Mouse (Mus musculus) myocyte (in vitro differentiated cells): ENCODE measurements at regions not wholly inside any gene's neighbourhood (a gene's known extent, or its start where the extent isn't known, plus 50 kb on each side); places are given as distances from the start of the nearest gene placed in this dataset.

Experiments used
- H3K27me3 ChIP-seq: one replicate; pipeline ENCODE4 v1.6.1; 2011; ENCODE audit not compliant: control insufficient read depth, insufficient read depth, insufficient read length
- H3K36me3 ChIP-seq: one replicate; pipeline ENCODE4 v1.6.1; 2011; ENCODE audit not compliant: control insufficient read depth, insufficient read depth
- H3K4me2 ChIP-seq: one replicate; pipeline ENCODE4 v1.6.1; 2011; ENCODE audit warnings: low read depth, control low read depth
- H3K4me3 ChIP-seq: one replicate; pipeline ENCODE4 v1.5.1; 2011; ENCODE audit warnings: mild to moderate bottlenecking, control low read depth, moderate library complexity
- H3K79me2 ChIP-seq: one replicate; pipeline ENCODE4 v1.6.1; 2011; ENCODE audit not compliant: control insufficient read depth, insufficient read depth
- H3ac ChIP-seq: one replicate; pipeline ENCODE4 v1.6.1; 2011; ENCODE audit not compliant: control insufficient read depth, insufficient read length
- CEBPB ChIP-seq: IDR thresholded peaks from 2 replicates; pipeline ENCODE4 v1.6.1; 2011; ENCODE audit warnings: mild to moderate bottlenecking, moderate library complexity; ENCODE audit not compliant: poor library complexity, insufficient read depth, severe bottlenecking
- E2F4 ChIP-seq: IDR thresholded peaks from one replicate; pipeline ENCODE4 v1.6.1; 2011; ENCODE audit warnings: mild to moderate bottlenecking, control low read depth, moderate library complexity; ENCODE audit not compliant: insufficient read depth
- MAX ChIP-seq: IDR thresholded peaks from one replicate; pipeline ENCODE4 v1.6.1; 2011; ENCODE audit warnings: low read depth, mild to moderate bottlenecking, control low read depth
- MYOD1 ChIP-seq, 3 experiments: IDR thresholded peaks; one replicate each; pipeline ENCODE4 v1.6.1; 2011; ENCODE audit warnings: control low read depth in 2 of 3, low read depth in 2 of 3, mild to moderate bottlenecking in 2 of 3, moderate library complexity in 1 of 3; ENCODE audit not compliant: insufficient read length in 2 of 3, control insufficient read depth in 1 of 3
- MYOG ChIP-seq, 3 experiments: IDR thresholded peaks; one replicate each; pipeline ENCODE4 v1.6.1; 2011; ENCODE audit warnings: control low read depth in 2 of 3, low read depth in 2 of 3, mild to moderate bottlenecking in 2 of 3; ENCODE audit not compliant: insufficient read length in 2 of 3, control insufficient read depth in 1 of 3, insufficient read depth in 1 of 3
- POLR2A ChIP-seq: IDR thresholded peaks from one replicate; pipeline ENCODE4 v1.6.1; 2011; ENCODE audit warnings: low read depth, mild to moderate bottlenecking, control low read depth, moderate library complexity; ENCODE audit not compliant: insufficient read length
- POLR2AphosphoS2 ChIP-seq: IDR thresholded peaks from one replicate; pipeline ENCODE4 v1.6.1; 2011; ENCODE audit warnings: low read depth, control low read depth; ENCODE audit not compliant: insufficient read length
- REST ChIP-seq: IDR thresholded peaks from one replicate; pipeline ENCODE4 v1.6.1; 2011; ENCODE audit warnings: mild to moderate bottlenecking, control low read depth, moderate library complexity; ENCODE audit not compliant: insufficient read depth, insufficient read length
- SRF ChIP-seq: IDR thresholded peaks from one replicate; pipeline ENCODE4 v1.6.1; 2011; ENCODE audit warnings: low read depth; ENCODE audit not compliant: control insufficient read depth, insufficient read length
- TCF12 ChIP-seq: IDR thresholded peaks from one replicate; pipeline ENCODE4 v1.6.1; 2011; ENCODE audit warnings: mild to moderate bottlenecking, control low read depth; ENCODE audit not compliant: poor library complexity, insufficient read depth, severe bottlenecking
- TCF3 ChIP-seq: IDR thresholded peaks from one replicate; pipeline ENCODE4 v1.6.1; 2011; ENCODE audit warnings: low read depth, control low read depth; ENCODE audit not compliant: insufficient read length
- USF1 ChIP-seq: IDR thresholded peaks from one replicate; pipeline ENCODE4 v1.6.1; 2011; ENCODE audit warnings: low read depth, mild to moderate bottlenecking, control low read depth, moderate library complexity

- Histone ChIP-seq H3K36me3 (no peaks in the 10 kb centered on the region), H3K79me2 (no peaks in the 10 kb centered on the region), H3K4me2 (no peak overlapping the region), H3K4me3 (no peak overlapping the region), H3ac (no peak overlapping the region), H3K27me3 (no peaks in the 10 kb centered on the region)
- no peak for TF ChIP-seq MYOG (IDR thresholded peaks at IDR 0.05; ENCODE audit: control insufficient read depth in 1 of 3, insufficient read depth in 1 of 3, insufficient read length in 2 of 3, low read depth in 2 of 3)
- no peak for TF ChIP-seq POLR2A
- TF ChIP-seq E2F4 = no peak
Observed at GRCm38 (mm10) chr8:40210871-40211270, 464.0 kb upstream of the Adam24 start.

- H3K36me3 ChIP-seq = no peaks in the 10 kb centered on the region
- H3K4me3 ChIP-seq = no peak overlapping the region
- TF ChIP-seq MYOG (IDR thresholded peaks at IDR 0.05; ENCODE audit: control insufficient read depth in 1 of 3, insufficient read depth in 1 of 3, insufficient read length in 2 of 3, low read depth in 2 of 3) (no peak), TCF3 (no peak), USF1 (no peak), MAX (no peak), POLR2A (no peak), E2F4 (no peak)
- no peaks in the 10 kb centered on the region for H3K79me2 ChIP-seq
- no peak overlapping the region for H3K4me2 ChIP-seq
- H3ac ChIP-seq = no peak overlapping the region
- H3K27me3 ChIP-seq = no peaks in the 10 kb centered on the region
Observed at GRCm38 (mm10) chr8:40223521-40223920, 451.4 kb upstream of the Adam24 start.

- H3K4me3 ChIP-seq = no peak overlapping the region
- no peaks in the 10 kb centered on the region for H3K79me2 ChIP-seq
- H3K27me3 ChIP-seq = no peaks in the 10 kb centered on the region
- no peak overlapping the region for H3ac ChIP-seq
- TF ChIP-seq TCF12 = no peak
- TF ChIP-seq MYOG (IDR thresholded peaks at IDR 0.05; ENCODE audit: control insufficient read depth in 1 of 3, insufficient read depth in 1 of 3, insufficient read length in 2 of 3, low read depth in 2 of 3) = no peak
- TF ChIP-seq USF1 = no peak
- no peak for TF ChIP-seq SRF
- no peak for TF ChIP-seq POLR2A
- TF ChIP-seq POLR2AphosphoS2 = no peak
- TF ChIP-seq TCF3 = no peak
- no peak for TF ChIP-seq MYOD1 (IDR thresholded peaks at IDR 0.05; ENCODE audit: control insufficient read depth in 1 of 3, insufficient read length in 2 of 3, low read depth in 2 of 3)
- TF ChIP-seq E2F4 = no peak
- no peak for TF ChIP-seq CEBPB
- TF ChIP-seq REST = no peak
- TF ChIP-seq MAX = no peak
- no peak overlapping the region for H3K4me2 ChIP-seq
- no peaks in the 10 kb centered on the region for H3K36me3 ChIP-seq
Observed at GRCm38 (mm10) chr8:40227262-40227661, 447.6 kb upstream of the Adam24 start.
